In the genomic region with DNA sequence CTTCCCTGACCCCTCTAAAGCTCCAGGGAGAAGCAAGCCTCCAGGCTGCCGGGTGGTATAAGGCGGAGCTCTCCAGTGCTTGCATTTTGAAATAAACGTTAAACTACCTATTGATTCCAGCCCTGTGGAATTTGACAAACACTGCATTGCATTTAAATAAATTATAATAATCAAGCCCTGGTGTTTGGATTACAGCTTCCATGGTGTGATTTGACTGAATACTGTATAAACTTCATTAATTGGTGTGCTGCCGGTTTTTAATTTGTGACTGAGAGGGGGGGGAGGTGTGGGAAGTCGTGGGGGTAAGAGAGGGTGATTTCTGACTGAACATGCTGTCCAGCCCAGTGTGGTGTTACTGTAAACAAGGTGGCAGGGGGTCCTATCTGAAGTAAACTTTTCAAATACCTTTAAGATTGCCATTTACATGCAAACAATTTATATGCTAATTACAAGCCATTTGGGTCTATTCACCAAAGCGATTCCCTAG, we compare ENCODE assay signal across 22 mouse cellular contexts.
DNase-seq lines count a peak whose midpoint lies in the region; ATAC-seq and TF ChIP-seq lines count a peak whose summit lies in the region.
"Had no signal": no experiment of that assay in that cellular context is flagged by ENCODE, and none has a peak within 500 bp of the region (broad histone marks: within the 10 kb centered on the region; RNA-seq: fewer than 3 reads in every experiment).

No protein-coding gene starts in this region.

- no peak overlapping the region for H3K27ac ChIP-seq in hindbrain, embryonic 11.5 days (ENCODE audit: low read depth, low read length)
- H3K27ac ChIP-seq in hindbrain, embryonic 14.5 days = no peak overlapping the region
- H3K27ac ChIP-seq in hindbrain, postnatal 0 days = no peak overlapping the region
- H3K27ac ChIP-seq in intestine, embryonic 16.5 days (ENCODE audit: low read length) = no peak overlapping the region
- H3K27ac ChIP-seq: embryonic facial prominence, embryonic 10.5 days; gastrocnemius, adult 2 months; heart, embryonic 15.5 days; intestine, embryonic 15.5 days; limb, embryonic 13.5 days; liver, embryonic 13.5 days had no signal

- 0 out of 2 replicates have a peak, but pooled peaks cover 2% of the 10 kb centered on the region for H3K27me3 ChIP-seq in hindbrain, embryonic 11.5 days (ENCODE audit: control insufficient read depth, insufficient read depth, low read length)
- H3K27me3 ChIP-seq in hindbrain, embryonic 14.5 days (ENCODE audit: control insufficient read depth, insufficient read depth, low read length) = peaks cover 9% of the 10 kb centered on the region; the same call in 1 of the 2 replicates
- H3K27me3 ChIP-seq in hindbrain, postnatal 0 days (ENCODE audit: insufficient read depth, low read length) = no peaks in the 10 kb centered on the region
- H3K27me3 ChIP-seq in intestine, embryonic 16.5 days (replicated peaks; ENCODE audit: control insufficient read depth, insufficient read depth, low read length) = peaks cover 18% of the 10 kb centered on the region
- H3K27me3 ChIP-seq: CH12.LX; liver, embryonic 13.5 days had no signal

- no peaks in the 10 kb centered on the region for H3K36me3 ChIP-seq in hindbrain, embryonic 11.5 days (ENCODE audit: control insufficient read depth, insufficient read depth, low read length)
- H3K36me3 ChIP-seq in hindbrain, embryonic 14.5 days (replicated peaks; ENCODE audit: control insufficient read depth, insufficient read depth) = no peaks in the 10 kb centered on the region
- H3K36me3 ChIP-seq in hindbrain, postnatal 0 days (ENCODE audit: insufficient read depth, low read length) = no peaks in the 10 kb centered on the region
- no peaks in the 10 kb centered on the region for H3K36me3 ChIP-seq in intestine, embryonic 16.5 days (ENCODE audit: control insufficient read depth, insufficient read depth, low read length)
- H3K36me3 ChIP-seq: embryonic facial prominence, embryonic 10.5 days; heart, embryonic 15.5 days; intestine, embryonic 15.5 days; limb, embryonic 13.5 days; liver, embryonic 13.5 days had no signal

- no peak overlapping the region for H3K4me2 ChIP-seq in hindbrain, embryonic 11.5 days (replicated peaks; ENCODE audit: low read depth, low read length)
- H3K4me2 ChIP-seq in hindbrain, embryonic 14.5 days (replicated peaks) = no peak overlapping the region
- H3K4me2 ChIP-seq in hindbrain, postnatal 0 days (ENCODE audit: low read depth, low read length) = peak overlapping the region; percentile 23; the same call in 1 of the 2 replicates
- no peak overlapping the region for H3K4me2 ChIP-seq in intestine, embryonic 16.5 days (ENCODE audit: low read depth, low read length)
- H3K4me2 ChIP-seq: heart, embryonic 15.5 days; intestine, embryonic 15.5 days; limb, embryonic 13.5 days; liver, embryonic 13.5 days; lung, embryonic 14.5 days had no signal

- DNase-seq in hindbrain, embryonic 11.5 days (ENCODE audit: low spot score) = no peak
- no peak for DNase-seq in hindbrain, embryonic 14.5 days (ENCODE audit: low spot score)
- DNase-seq in ES-CJ7 (ENCODE audit: low read depth, low spot score) = peak; percentile 53
- peak; percentile 85 for DNase-seq in brain, embryonic 14.5 days (ENCODE audit: low read depth)
- DNase-seq in hindbrain, postnatal 0 days (ENCODE audit: low spot score) = no peak
- no peak for DNase-seq in B cell, adult 2 months
- DNase-seq: adrenal gland, postnatal 36 days; cerebellum, adult 8-10 months; gastrocnemius, adult 2 months; heart, postnatal 4 days; layer of hippocampus, postnatal 36 days; liver, embryonic 13.5 days; lung, embryonic 14.5 days; lung, postnatal 36 days; thymus, postnatal 25 days had no signal

- TF ChIP-seq POLR2A in brain, embryonic 14.5 days (IDR thresholded peaks at IDR 0.05; ENCODE audit: borderline replicate concordance, extremely low read depth, insufficient read depth, insufficient read length, poor library complexity, severe bottlenecking) = no peak

- H3K4me3 ChIP-seq in hindbrain, embryonic 11.5 days (ENCODE audit: low read depth, low read length) = no peak overlapping the region
- H3K4me3 ChIP-seq in hindbrain, embryonic 14.5 days (replicated peaks; ENCODE audit: low read length) = no peak overlapping the region
- no peak overlapping the region for H3K4me3 ChIP-seq in hindbrain, postnatal 0 days (ENCODE audit: low read length)
- H3K4me3 ChIP-seq in intestine, embryonic 16.5 days (ENCODE audit: low read length) = no peak overlapping the region
- H3K4me3 ChIP-seq: embryonic facial prominence, embryonic 10.5 days; gastrocnemius, adult 2 months; heart, embryonic 15.5 days; intestine, embryonic 15.5 days; limb, embryonic 13.5 days; liver, embryonic 13.5 days had no signal

- peak; percentile 45; the same call in 1 of the 2 replicates for ATAC-seq in hindbrain, embryonic 11.5 days (ENCODE audit: low FRiP score)
- ATAC-seq in hindbrain, embryonic 14.5 days (ENCODE audit: low FRiP score) = no peak
- ATAC-seq in hindbrain, postnatal 0 days = no peak
- no peak for ATAC-seq in monocyte, adult 5-6 weeks (replicated peaks; ENCODE audit: insufficient number of reproducible peaks, low FRiP score, low TSS enrichment, poor library complexity, severe bottlenecking)
- no peak for ATAC-seq in intestine, embryonic 16.5 days
- ATAC-seq: intestine, embryonic 15.5 days had no signal

- 8% methylated on average over 6 of the region's 6 CpGs for WGBS in hindbrain, embryonic 11.5 days
- WGBS in hindbrain, embryonic 14.5 days = 7% methylated on average over 6 of the region's 6 CpGs
- whole genome bisulfite sequencing in hindbrain, postnatal 0 days = 9% methylated on average over 6 of the region's 6 CpGs
- WGBS in intestine, embryonic 16.5 days = 19% methylated on average over 6 of the region's 6 CpGs

- H3K4me1 ChIP-seq in hindbrain, embryonic 11.5 days (replicated peaks; ENCODE audit: control insufficient read depth, insufficient read depth, low read length) = peaks cover 2% of the 10 kb centered on the region; the same call in 1 of the 2 replicates
- H3K4me1 ChIP-seq in hindbrain, embryonic 14.5 days (replicated peaks; ENCODE audit: control insufficient read depth, insufficient read depth, low read length) = peaks cover 18% of the 10 kb centered on the region
- H3K4me1 ChIP-seq in hindbrain, postnatal 0 days (ENCODE audit: insufficient read depth, low read length) = no peaks in the 10 kb centered on the region
- no peaks in the 10 kb centered on the region for H3K4me1 ChIP-seq in intestine, embryonic 16.5 days (ENCODE audit: control insufficient read depth, insufficient read depth, low read length)
- H3K4me1 ChIP-seq: heart, embryonic 15.5 days; intestine, embryonic 15.5 days; liver, embryonic 13.5 days had no signal

- H3K9me3 ChIP-seq in hindbrain, embryonic 11.5 days (ENCODE audit: control insufficient read depth, low read length) = no peaks in the 10 kb centered on the region
- no peaks in the 10 kb centered on the region for H3K9me3 ChIP-seq in hindbrain, embryonic 14.5 days (ENCODE audit: control insufficient read depth, low read length)
- no peaks in the 10 kb centered on the region for H3K9me3 ChIP-seq in hindbrain, postnatal 0 days (ENCODE audit: low read length)
- no peaks in the 10 kb centered on the region for H3K9me3 ChIP-seq in intestine, embryonic 16.5 days (ENCODE audit: control insufficient read depth, low read length)
- H3K9me3 ChIP-seq: embryonic facial prominence, embryonic 10.5 days; heart, embryonic 15.5 days; intestine, embryonic 15.5 days; limb, embryonic 13.5 days; liver, embryonic 13.5 days had no signal

- no peak overlapping the region for H3K9ac ChIP-seq in hindbrain, embryonic 11.5 days (ENCODE audit: low read depth, low read length)
- H3K9ac ChIP-seq in hindbrain, embryonic 14.5 days = no peak overlapping the region
- no peak overlapping the region for H3K9ac ChIP-seq in hindbrain, postnatal 0 days (replicated peaks; ENCODE audit: low read length)
- H3K9ac ChIP-seq in intestine, embryonic 16.5 days (ENCODE audit: low read depth, low read length) = no peak overlapping the region
- H3K9ac ChIP-seq: heart, embryonic 15.5 days; intestine, embryonic 15.5 days; limb, embryonic 13.5 days; liver, embryonic 13.5 days; lung, embryonic 14.5 days had no signal

- no peak for TF ChIP-seq CTCF in brain, embryonic 14.5 days (IDR thresholded peaks at IDR 0.05; ENCODE audit: borderline replicate concordance, extremely low read depth, insufficient read depth, insufficient read length)
- TF ChIP-seq CTCF in hindbrain, postnatal 0 days (IDR thresholded peaks at IDR 0.05; ENCODE audit: low read depth) = no peak

Comparison
In these comparisons a context has a peak if more than half of its experiments do, and no peak if none do; other contexts are left out.
1. DNase-seq: peak in ES-CJ7 (single experiment) and brain, embryonic 14.5 days (single experiment); none in hindbrain, embryonic 11.5 days (single experiment), hindbrain, embryonic 14.5 days (single experiment), hindbrain, postnatal 0 days (single experiment) and B cell, adult 2 months (0 of 2).